Mouse (Mus musculus) liver, adult 2 months (tissue): Measurements from ENCODE around the gene Pde4dip. TPM values are rescaled to one million over a fixed set of nuclear protein-coding genes. Genes with fewer than 3 reads are reported as not detected.

Experiments
- DNase-seq: peaks from one replicate; pipeline ENCODE4 v3.0.0-alpha.2; 2011; ENCODE audit warnings: low read depth, low spot score; ENCODE audit errors: extremely low read depth
- H3K27ac ChIP-seq: fragments of 200-500 bp; replicated peaks from 2 replicates; pipeline ENCODE4 v1.5.1; 2012; ENCODE audit warnings: low read depth, mild to moderate bottlenecking, control low read depth, inconsistent platforms, low read length; ENCODE audit not compliant: insufficient read depth
- H3K27me3 ChIP-seq: fragments of 200-500 bp; 2 replicates; pipeline ENCODE4 v1.6.1; 2012; ENCODE audit warnings: mild to moderate bottlenecking, moderate library complexity, low read length, inconsistent platforms; ENCODE audit not compliant: control insufficient read depth, insufficient read depth
- H3K36me3 ChIP-seq: fragments of 200-500 bp; 2 replicates; pipeline ENCODE4 v1.6.1; 2012; ENCODE audit warnings: low read length, inconsistent platforms; ENCODE audit not compliant: control insufficient read depth, insufficient read depth
- H3K4me1 ChIP-seq: fragments of 200-500 bp; 2 replicates; pipeline ENCODE4 v1.6.1; 2011; ENCODE audit warnings: low read length; ENCODE audit not compliant: control insufficient read depth, insufficient read depth
- H3K4me3 ChIP-seq: fragments of 200-500 bp; 2 replicates; pipeline ENCODE4 v1.5.1; 2011; ENCODE audit warnings: low read depth, mild to moderate bottlenecking, control low read depth, low read length, moderate library complexity; ENCODE audit not compliant: insufficient read depth
- H3K79me2 ChIP-seq: fragments of 200-500 bp; 2 replicates; pipeline ENCODE4 v1.6.1; 2012; ENCODE audit warnings: inconsistent platforms, mild to moderate bottlenecking, low read length, moderate library complexity; ENCODE audit not compliant: control insufficient read depth, insufficient read depth
- H3K9ac ChIP-seq: fragments of 200-500 bp; 2 replicates; pipeline ENCODE4 v1.6.1; 2012; ENCODE audit warnings: low read depth, mild to moderate bottlenecking, control low read depth, inconsistent platforms, low read length
- CTCF ChIP-seq: fragments of 200-500 bp; IDR thresholded peaks from 2 replicates; pipeline ENCODE4 v1.5.1; 2011; ENCODE audit warnings: low read depth, low read length, control low read depth
- POLR2A ChIP-seq: fragments of 200-500 bp; IDR thresholded peaks from 2 replicates; pipeline ENCODE4 v1.6.1; 2011; ENCODE audit warnings: low read length, control low read depth; ENCODE audit not compliant: insufficient read depth; ENCODE audit errors: extremely low read depth
- WGBS: fragments of 180-500 bp; shearing (Covaris S2); methylation state at CpG from one replicate; pipeline ENCODE4 v1.1.7; 2018; 5-methylcytosine and 5-hydroxymethylcytosine counted together
- polyA plus RNA-seq: library from polyadenylated mRNA; depleted of rRNA; stranded (reverse); fragments of >200 nt; gene quantifications from 2 replicates; pipeline ENCODE4 v1.2.3, GENCODE M21; 2012
- total RNA-seq: library from RNA; depleted of rRNA; stranded (reverse); fragments of >200 nt; gene quantifications from 2 replicates; pipeline ENCODE4 v1.2.3, GENCODE M21; 2014

Gene Pde4dip
- total and polyA plus RNA-seq, 2 experiments, result 24.0 to 50.1 TPM

DNA sequence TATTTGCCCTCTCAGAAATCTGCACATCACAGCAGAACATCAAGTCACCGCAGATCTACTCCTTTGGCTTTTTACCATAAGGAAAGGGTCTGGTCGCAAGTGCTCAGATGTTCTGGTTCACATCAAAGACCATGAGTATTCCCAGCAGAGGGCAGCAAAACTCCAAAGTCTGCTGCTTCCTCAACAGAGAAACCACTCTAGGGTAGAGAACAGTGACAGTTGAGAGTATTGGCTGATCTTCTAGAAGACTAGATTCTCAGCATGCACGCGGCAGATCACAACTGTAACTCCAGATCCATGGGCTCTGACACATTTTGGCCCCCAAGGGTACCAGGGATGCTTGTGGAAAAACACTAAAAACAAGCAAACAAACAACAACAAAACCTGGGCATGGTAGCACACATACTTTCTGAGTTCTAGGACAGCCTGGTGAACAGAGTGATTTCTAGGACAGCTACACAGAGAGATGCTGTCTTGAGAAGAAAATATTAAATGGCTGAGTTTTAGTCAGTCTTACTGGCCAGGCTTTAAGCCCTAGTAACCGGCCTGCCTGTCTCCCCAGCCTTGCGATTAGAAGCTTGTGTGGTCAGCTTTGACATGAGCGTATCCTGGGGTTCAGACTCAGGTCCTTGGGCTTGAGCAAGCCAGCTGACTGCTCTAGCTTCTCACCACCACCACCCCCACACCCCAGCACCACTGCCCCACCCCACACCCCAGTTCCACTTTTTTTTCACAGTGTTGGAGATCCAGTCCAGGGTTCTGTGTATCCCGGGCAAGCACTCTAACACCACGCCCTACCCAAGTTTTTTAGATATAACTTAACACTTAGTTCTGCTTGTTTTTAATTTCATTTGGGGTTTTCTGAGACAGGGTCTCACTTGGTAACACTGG is 40.7 kb upstream of the Pde4dip start:
- 53% methylated on average over 9 of the region's 9 CpGs for WGBS
- Histone ChIP-seq H3K9ac (no peak overlapping the region), H3K4me1 (no peaks in the 10 kb centered on the region), H3K27me3 (no peaks in the 10 kb centered on the region), H3K79me2 (no peaks in the 10 kb centered on the region), H3K4me3 (no peak overlapping the region), H3K36me3 (peaks cover 2% of the 10 kb centered on the region; the same call in 1 of the 2 replicates), H3K27ac (no peak overlapping the region)
- DNase-seq, result peak; percentile 70
- TF ChIP-seq POLR2A (no peak), CTCF (peak; percentile 49)

DNA sequence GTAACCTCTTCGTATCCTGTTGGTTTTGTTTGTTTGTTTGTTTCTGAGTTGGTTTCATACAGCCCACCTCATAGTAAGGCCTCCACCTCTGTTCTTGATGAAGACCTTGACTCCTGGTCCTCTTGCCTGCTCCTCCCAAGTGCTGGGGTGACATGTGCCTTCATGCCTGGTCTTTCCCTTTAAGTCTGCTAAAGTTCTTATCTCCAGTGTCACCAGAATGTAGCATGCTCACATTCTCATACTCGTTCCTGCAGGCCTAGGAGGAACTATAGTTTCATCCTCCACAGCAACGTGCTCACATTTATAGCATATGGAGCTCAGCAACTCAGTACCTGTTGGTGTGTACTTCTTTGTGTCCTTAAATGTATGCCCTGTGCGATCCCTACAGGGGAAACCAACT is 38.8 kb upstream of the Pde4dip start:
- WGBS, result 66% methylated on average over 4 of the region's 4 CpGs
- no peaks in the 10 kb centered on the region for H3K27me3 ChIP-seq
- DNase-seq, result no peak
- peaks cover 11% of the 10 kb centered on the region for H3K36me3 ChIP-seq
- no peak for TF ChIP-seq CTCF
- no peak for TF ChIP-seq POLR2A
- no peak overlapping the region for H3K27ac ChIP-seq
- H3K79me2 ChIP-seq, result no peaks in the 10 kb centered on the region
- no peaks in the 10 kb centered on the region for H3K4me1 ChIP-seq
- H3K4me3 ChIP-seq, result no peak overlapping the region
- H3K9ac ChIP-seq, result no peak overlapping the region

DNA sequence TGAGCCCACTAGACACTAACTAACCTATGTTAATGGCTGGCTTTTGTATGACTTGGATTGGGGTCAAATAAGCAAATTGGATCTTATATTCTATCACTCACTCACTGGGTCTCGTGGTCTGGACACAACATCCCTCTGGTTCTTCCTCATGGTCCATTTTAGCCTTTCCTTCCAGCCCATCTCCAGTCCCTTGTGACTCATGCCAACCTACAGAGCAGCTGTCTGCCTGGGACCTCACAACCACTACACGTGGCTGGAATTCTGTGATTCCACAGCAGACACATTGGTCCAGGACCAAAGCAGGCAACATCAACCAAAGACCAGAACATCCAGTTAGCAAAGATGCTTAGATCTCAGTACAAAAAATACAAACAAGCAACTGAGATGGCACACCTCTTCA is 36.7 kb upstream of the Pde4dip start:
- Histone ChIP-seq H3K4me1 (no peaks in the 10 kb centered on the region), H3K27ac (no peak overlapping the region)
- 90% methylated on average over 2 of the region's 2 CpGs for WGBS

DNA sequence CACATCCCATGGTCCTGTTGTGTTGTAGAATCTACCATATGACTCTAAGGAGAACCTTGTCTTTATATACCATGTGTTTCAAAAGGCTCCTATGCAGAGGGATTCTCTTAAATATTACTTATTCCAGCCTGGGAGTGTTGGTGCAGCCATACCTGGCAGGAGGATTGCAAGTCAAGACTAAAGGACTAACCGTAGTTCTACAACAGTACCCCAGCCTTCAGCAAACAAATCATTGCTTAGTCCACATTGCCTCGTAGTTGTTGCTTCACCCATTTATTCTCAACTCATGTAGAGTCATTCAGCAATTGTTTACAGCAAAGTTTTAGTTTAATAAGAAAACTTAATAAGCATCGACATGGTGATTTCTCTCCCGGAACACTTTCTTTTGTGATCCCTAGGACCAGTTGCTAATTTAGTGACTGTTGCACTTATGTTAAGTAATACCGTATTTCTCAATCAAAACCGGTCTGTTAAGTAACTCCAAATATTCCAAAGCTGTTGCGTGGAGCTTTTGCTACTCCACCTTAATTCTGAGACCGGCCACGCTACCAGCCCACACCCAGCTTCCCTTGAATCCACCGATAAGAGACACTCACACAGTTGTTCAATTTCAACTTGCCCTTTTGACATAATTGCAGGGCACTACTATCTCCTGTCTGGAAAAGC is 30.5 kb upstream of the Pde4dip start:
- no peaks in the 10 kb centered on the region for H3K4me1 ChIP-seq
- TF ChIP-seq CTCF (no peak), POLR2A (no peak)
- H3K27me3 ChIP-seq, result no peaks in the 10 kb centered on the region
- H3K4me3 ChIP-seq, result no peak overlapping the region
- no peaks in the 10 kb centered on the region for H3K79me2 ChIP-seq
- DNase-seq, result peak; percentile 63
- no peak overlapping the region for H3K27ac ChIP-seq
- 24% methylated on average over 10 of the region's 10 CpGs for WGBS
- H3K36me3 ChIP-seq, result peaks cover 50% of the 10 kb centered on the region
- no peak overlapping the region for H3K9ac ChIP-seq

More for the DNA sequence above, 36.7 kb upstream of the Pde4dip start:
- no peaks in the 10 kb centered on the region for H3K27me3 ChIP-seq
- H3K79me2 ChIP-seq, result no peaks in the 10 kb centered on the region
- H3K9ac ChIP-seq, result no peak overlapping the region
- TF ChIP-seq POLR2A, result no peak
- TF ChIP-seq CTCF, result no peak
- no peak for DNase-seq
- H3K4me3 ChIP-seq, result no peak overlapping the region
- H3K36me3 ChIP-seq, result peaks cover 23% of the 10 kb centered on the region

DNA sequence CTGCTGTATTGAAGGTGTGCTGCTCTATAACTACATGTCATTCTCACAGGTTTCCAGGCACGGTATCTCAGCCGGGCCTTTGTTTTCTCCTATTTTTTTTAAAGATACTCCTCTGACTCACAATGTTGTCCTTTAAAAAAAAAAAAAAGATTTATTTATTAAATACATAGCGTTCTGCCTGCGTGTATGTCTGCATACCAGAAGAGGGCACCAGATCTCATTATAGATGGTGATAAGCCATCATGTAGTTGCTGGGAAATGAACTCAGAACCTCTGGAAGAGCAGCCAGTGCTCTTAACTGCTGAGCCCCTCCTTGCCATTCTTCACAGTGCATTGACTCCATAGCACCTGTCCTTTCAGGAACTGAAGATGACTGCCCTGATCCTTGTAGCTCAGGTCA is 26.6 kb upstream of the Pde4dip start:
- peaks cover 43% of the 10 kb centered on the region for H3K36me3 ChIP-seq
- TF ChIP-seq POLR2A (no peak), CTCF (no peak)
- H3K79me2 ChIP-seq, result no peaks in the 10 kb centered on the region; the same call in 1 of the 2 replicates
- no peak overlapping the region for H3K27ac ChIP-seq
- WGBS, result 80% methylated on average over 4 of the region's 4 CpGs
- H3K4me3 ChIP-seq, result no peak overlapping the region
- H3K27me3 ChIP-seq, result no peaks in the 10 kb centered on the region
- H3K4me1 ChIP-seq, result no peaks in the 10 kb centered on the region
- DNase-seq, result no peak
- no peak overlapping the region for H3K9ac ChIP-seq

DNA sequence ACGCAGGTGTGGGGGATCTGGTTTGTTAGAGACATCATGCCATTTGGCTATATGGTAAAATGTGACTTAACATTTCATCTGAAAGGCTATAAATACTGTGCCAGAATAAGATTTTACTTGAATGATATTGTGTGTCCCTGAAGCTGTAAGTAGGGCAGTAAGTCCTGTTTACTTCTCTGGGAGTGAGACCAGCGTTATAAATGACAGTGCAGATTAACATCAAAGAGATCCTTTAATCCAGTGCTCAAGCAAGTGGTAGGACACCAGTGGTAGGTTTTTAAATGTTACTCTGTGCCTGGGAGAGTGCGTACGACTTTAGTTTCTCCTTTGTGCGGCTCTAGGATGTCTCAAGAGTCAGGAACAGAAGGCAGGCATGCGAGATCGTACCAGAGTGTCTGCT is 22.6 kb upstream of the Pde4dip start:
- no peaks in the 10 kb centered on the region for H3K27me3 ChIP-seq
- H3K4me3 ChIP-seq, result no peak overlapping the region
- peaks cover 43% of the 10 kb centered on the region for H3K36me3 ChIP-seq
- no peak overlapping the region for H3K9ac ChIP-seq
- no peaks in the 10 kb centered on the region for H3K4me1 ChIP-seq
- H3K27ac ChIP-seq, result no peak overlapping the region
- peaks cover 13% of the 10 kb centered on the region; the same call in 1 of the 2 replicates for H3K79me2 ChIP-seq
- no peak for DNase-seq
- TF ChIP-seq POLR2A, result no peak
- TF ChIP-seq CTCF, result no peak
- WGBS, result 86% methylated on average over 7 of the region's 7 CpGs
